28 mouse cellular contexts compared by ENCODE assay signal in the genomic region with DNA sequence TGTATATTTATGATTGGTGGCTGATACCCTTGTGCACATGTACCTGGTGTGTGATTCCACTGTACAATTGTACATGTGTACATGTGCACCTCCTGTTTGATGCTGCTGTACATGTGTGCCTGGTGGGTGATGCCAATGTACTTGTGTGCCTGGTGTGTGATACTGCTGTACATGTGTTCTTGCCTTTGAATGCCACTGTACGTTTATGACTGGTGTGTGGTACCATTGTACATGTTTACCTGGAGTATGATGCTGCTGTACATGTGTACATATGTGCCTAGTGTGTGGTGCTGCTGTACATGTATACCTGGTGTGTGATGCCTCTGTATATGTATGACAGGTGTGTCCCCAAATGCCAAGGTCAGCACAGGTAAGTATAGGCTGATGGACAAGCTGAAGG. TPM values are rescaled to one million over a fixed set of nuclear protein-coding genes. Genes with fewer than 3 reads are reported as not detected.
"Had no signal": no experiment of that assay in that cellular context is flagged by ENCODE, and none has a peak within 500 bp of the region (broad histone marks: within the 10 kb centered on the region; RNA-seq: fewer than 3 reads in every experiment).

No protein-coding gene starts in this region.

- H3K36me3 ChIP-seq: limb, embryonic 12.5 days; limb, embryonic 15.5 days; midbrain, embryonic 10.5 days; midbrain, embryonic 13.5 days; neural tube, embryonic 13.5 days had no signal

- H3K9ac ChIP-seq: limb, embryonic 12.5 days; limb, embryonic 15.5 days; midbrain, embryonic 13.5 days; neural tube, embryonic 13.5 days had no signal

- H3K27ac ChIP-seq: limb, embryonic 12.5 days; limb, embryonic 15.5 days; midbrain, embryonic 10.5 days; midbrain, embryonic 13.5 days; neural tube, embryonic 13.5 days had no signal

- H3K9me3 ChIP-seq: limb, embryonic 12.5 days; limb, embryonic 15.5 days; midbrain, embryonic 10.5 days; midbrain, embryonic 13.5 days; neural tube, embryonic 13.5 days had no signal

- H3K4me1 ChIP-seq: limb, embryonic 12.5 days; limb, embryonic 15.5 days; midbrain, embryonic 13.5 days; neural tube, embryonic 13.5 days had no signal

- DNase-seq: kidney, adult 18-20 months; kidney, adult 9 months; kidney, postnatal 14 days; kidney, postnatal 4 days; left cerebral cortex, postnatal 4 days; lung, adult 2 months; lung, postnatal 14 days; lung, postnatal 4 days; retina, postnatal 1 day; right cerebral cortex, postnatal 25 days; thymus, adult 18-20 months; thymus, postnatal 36 days had no signal

- H3K4me3 ChIP-seq: limb, embryonic 12.5 days; limb, embryonic 15.5 days; midbrain, embryonic 10.5 days; midbrain, embryonic 13.5 days; myocyte; neural tube, embryonic 13.5 days had no signal

- H3K4me2 ChIP-seq: limb, embryonic 12.5 days; limb, embryonic 15.5 days; midbrain, embryonic 13.5 days; neural tube, embryonic 13.5 days had no signal

- ATAC-seq: intestine, embryonic 16.5 days had no signal

RNA-seq across cellular contexts. Expression of a gene that starts 1.6 kb away (rescaled TPM):
- total RNA-seq: megakaryocyte progenitor cell, adult 5-6 weeks; monocyte, adult 5-6 weeks; neutrophil, adult 5-6 weeks had no signal
- polyA plus RNA-seq: limb, embryonic 12.5 days; midbrain, embryonic 10.5 days; testis, adult 2 months; urinary bladder, adult 2 months had no signal

RNA-seq across cellular contexts. Expression of a gene that starts 5.2 kb away (rescaled TPM):
- polyA plus RNA-seq: myocyte had no signal

RNA-seq across cellular contexts. Expression of a gene that starts 14.7 kb away (rescaled TPM):
- total RNA-seq: megakaryocyte progenitor cell, adult 5-6 weeks; monocyte, adult 5-6 weeks had no signal
- polyA plus RNA-seq: testis, adult 2 months; urinary bladder, adult 2 months had no signal

RNA-seq across cellular contexts. Expression of a gene that starts 25.3 kb away (rescaled TPM):
- total RNA-seq: layer of hippocampus, adult 18-20 months; layer of hippocampus, postnatal 14 days; left cerebral cortex, adult 8-10 months; left cerebral cortex, postnatal 14 days; left cerebral cortex, postnatal 4 days; megakaryocyte progenitor cell, adult 5-6 weeks; monocyte, adult 5-6 weeks; neutrophil, adult 5-6 weeks had no signal
- polyA plus RNA-seq: lung, adult 2 months; myocyte; testis, adult 2 months had no signal
